Mouse (Mus musculus) stomach, embryonic 15.5 days (tissue): Measurements from ENCODE around the gene Celf1. TPM values are rescaled to one million over a fixed set of nuclear protein-coding genes. Genes with fewer than 3 reads are reported as not detected.
A peak's percentile ranks its signal among the peaks of the same experiment; 100 is the strongest.
"Not testable (repeated sequence)": the region's sequence is repeated elsewhere in the genome, so short reads cannot be mapped to it uniquely, and the experiment has no call there.

Source experiments
- ATAC-seq: fragments of 200-750 bp; cut with Nextera tagmentation; 2 replicates; pipeline ENCODE4 v1.8.0; 2017; ENCODE audit warnings: low read depth, moderate number of reproducible peaks, moderate TSS enrichment; ENCODE audit not compliant: insufficient read depth, low FRiP score
- H3K27ac ChIP-seq: fragments of 300-500 bp; sonication (generic); 2 replicates; pipeline ENCODE4 v1.5.1; 2015; ENCODE audit warnings: mild to moderate bottlenecking, inconsistent platforms
- H3K27me3 ChIP-seq: fragments of 300-500 bp; sonication (generic); replicated peaks from 2 replicates; pipeline ENCODE4 v1.6.1; 2015; ENCODE audit warnings: inconsistent platforms
- H3K36me3 ChIP-seq: fragments of 300-500 bp; sonication (generic); 2 replicates; pipeline ENCODE4 v1.6.1; 2015; ENCODE audit warnings: inconsistent platforms
- H3K4me1 ChIP-seq: fragments of 300-500 bp; sonication (generic); 2 replicates; pipeline ENCODE4 v1.6.1; 2015; ENCODE audit warnings: inconsistent platforms
- H3K4me2 ChIP-seq: fragments of 300-500 bp; sonication (generic); 2 replicates; pipeline ENCODE4 v1.6.1; 2015; ENCODE audit warnings: mild to moderate bottlenecking, inconsistent platforms
- H3K4me3 ChIP-seq: fragments of 300-500 bp; sonication (generic); replicated peaks from 2 replicates; pipeline ENCODE4 v1.5.1; 2015; ENCODE audit warnings: inconsistent platforms
- H3K9ac ChIP-seq: fragments of 300-500 bp; sonication (generic); 2 replicates; pipeline ENCODE4 v1.6.1; 2015; ENCODE audit warnings: inconsistent platforms
- H3K9me3 ChIP-seq: fragments of 300-500 bp; sonication (generic); 2 replicates; pipeline ENCODE4 v1.6.1; 2016; ENCODE audit warnings: inconsistent platforms
- WGBS: fragments of 180-500 bp; shearing (Covaris S2); methylation state at CpG from one replicate; pipeline ENCODE4 v1.1.7; 2015; 5-methylcytosine and 5-hydroxymethylcytosine counted together
- polyA plus RNA-seq: library from polyadenylated mRNA; unstranded; fragments of >200 nt; fragmentation: Nextera tagmentation; extraction: Ambion mirVana; gene quantifications from 2 replicates; pipeline ENCODE4 v1.2.1, GENCODE M21; 2015

Celf1 gene
- 77.6 and 83.4 TPM in 2 replicates for polyA plus RNA-seq

DNA sequence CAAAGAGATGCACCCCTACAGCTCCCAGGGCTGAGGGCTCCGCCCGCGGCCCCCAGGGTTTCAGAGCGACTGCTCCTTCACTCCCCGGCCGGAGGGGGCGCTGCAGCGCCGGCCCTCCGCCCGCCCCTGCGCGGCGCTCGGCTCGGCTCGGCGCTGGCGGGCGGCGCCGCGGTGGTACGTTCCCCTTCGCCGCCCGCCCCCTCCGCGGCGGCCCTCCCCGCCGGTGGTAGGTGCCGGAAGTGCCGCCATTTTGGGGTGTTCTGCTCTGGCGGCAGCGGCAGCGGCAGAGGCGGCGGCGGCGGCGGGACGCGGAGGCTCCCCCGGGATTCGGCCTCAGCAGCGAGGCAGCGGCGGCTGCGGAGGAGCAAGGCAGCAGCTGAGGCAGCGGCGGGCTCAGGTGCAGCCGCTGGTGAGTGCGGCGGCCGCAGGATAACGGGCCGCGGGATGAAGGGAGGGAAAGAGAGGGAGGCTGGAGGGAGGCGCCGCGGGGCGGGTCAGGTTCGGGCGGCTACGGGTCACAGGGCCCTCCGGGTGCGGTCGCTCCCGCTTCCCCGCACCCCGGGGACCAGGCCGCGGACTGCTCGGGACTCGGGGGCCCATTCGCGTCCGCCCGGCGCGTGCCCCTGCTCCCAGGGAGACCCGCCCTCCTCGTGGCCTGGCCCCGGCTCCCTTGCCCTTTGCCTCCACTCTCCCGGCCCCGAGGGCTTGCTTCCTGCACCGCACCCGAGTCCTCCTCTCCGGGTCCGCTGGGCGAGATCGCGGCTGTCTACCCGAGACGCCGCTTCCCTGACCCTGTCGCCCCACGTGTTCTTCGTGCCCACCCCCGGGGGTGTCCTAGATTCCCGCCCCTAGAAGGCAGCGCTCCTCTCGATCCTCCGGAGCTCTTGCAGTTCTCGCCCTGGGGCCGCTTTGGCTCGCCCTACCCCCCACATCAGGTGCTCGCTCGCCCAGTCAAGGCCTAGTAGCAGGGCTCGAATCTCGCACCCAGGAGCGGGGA is at the start of gene Celf1:
Gene Celf1, plus strand, starts transcription at position 150 of the 997 bp plus-strand sequence.
- peak; percentile 96 for ATAC-seq
- Histone ChIP-seq H3K4me2 (peak within 1 kb of the TSS; percentile 71), H3K9me3 (no peaks in the 10 kb centered on the region), H3K4me3 (peak within 1 kb of the TSS; percentile 87), H3K27me3 (no peaks in the 10 kb centered on the region), H3K9ac (peak within 1 kb of the TSS; percentile 92), H3K27ac (peak within 1 kb of the TSS; percentile 91), H3K4me1 (peaks cover 14% of the 10 kb centered on the region; the same call in 1 of the 2 replicates), H3K36me3 (no peaks in the 10 kb centered on the region)
- WGBS, result under 1% methylated on average over 85 of the region's 113 CpGs

DNA sequence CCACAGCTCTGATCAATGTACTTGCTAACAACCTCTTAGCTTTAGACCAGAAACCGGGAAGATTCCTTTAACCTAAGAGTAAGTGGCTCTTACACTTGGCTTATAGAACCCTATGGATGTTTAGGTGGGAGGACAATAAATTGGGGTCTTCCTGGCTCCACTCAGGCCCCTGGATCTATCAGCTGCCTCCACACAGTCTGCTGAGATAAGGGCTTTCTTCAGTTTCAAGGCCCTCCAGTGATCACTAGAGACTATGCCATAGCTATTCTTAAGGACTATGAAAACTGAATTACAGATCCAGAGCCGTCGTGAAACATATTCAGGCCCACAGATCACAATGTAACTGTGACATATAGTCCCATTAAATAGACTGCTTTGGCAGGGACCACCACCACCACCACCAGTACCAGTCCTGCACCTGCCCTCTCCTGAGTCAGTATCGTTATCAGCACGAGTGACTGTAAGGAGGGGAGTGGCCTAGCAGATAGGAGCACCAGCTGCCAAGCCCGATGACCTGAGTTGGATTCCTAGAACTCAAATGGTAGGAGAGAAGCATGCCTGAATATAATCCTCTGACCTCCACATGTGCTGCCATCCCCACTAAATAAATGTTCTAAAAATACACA is 46.4 kb upstream of the Celf1 start:
- no peaks in the 10 kb centered on the region for H3K9me3 ChIP-seq
- H3K4me1 ChIP-seq, result peaks cover 11% of the 10 kb centered on the region; the same call in 1 of the 2 replicates
- WGBS, result 73% methylated on average over 6 of the region's 6 CpGs
- no peak overlapping the region for H3K4me2 ChIP-seq
- no peak overlapping the region for H3K9ac ChIP-seq
- no peak overlapping the region for H3K4me3 ChIP-seq
- H3K36me3 ChIP-seq, result peaks cover 29% of the 10 kb centered on the region
- H3K27ac ChIP-seq, result no peak overlapping the region
- H3K27me3 ChIP-seq, result peaks cover 8% of the 10 kb centered on the region
- ATAC-seq, result peak; percentile 68; the same call in 1 of the 2 replicates

DNA sequence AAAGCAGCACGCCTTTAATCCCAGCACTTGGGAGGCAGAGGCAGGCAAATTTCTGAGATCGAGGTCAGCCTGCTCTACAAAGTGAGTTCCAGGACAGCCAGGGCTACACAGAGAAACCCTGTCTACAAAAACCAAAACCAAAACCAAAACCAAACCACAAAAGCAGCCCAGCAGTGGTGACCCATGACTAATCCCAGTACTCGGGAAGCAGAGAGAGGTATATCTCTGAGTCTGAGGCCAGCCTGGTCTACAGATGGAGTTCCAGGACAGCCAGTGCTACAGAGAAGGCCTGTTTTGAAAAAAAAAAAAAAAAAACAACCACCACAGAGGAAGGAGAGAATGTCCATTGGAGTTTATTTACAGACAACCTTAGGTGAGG is 45.9 kb upstream of the Celf1 start:
- not testable (repeated sequence) for H3K27ac ChIP-seq, H3K9ac ChIP-seq, H3K4me1 ChIP-seq, H3K27me3 ChIP-seq, ATAC-seq, H3K4me3 ChIP-seq, H3K4me2 ChIP-seq, H3K9me3 ChIP-seq
- WGBS, result 87% methylated on average over 3 of the region's 3 CpGs
- H3K36me3 ChIP-seq, result peaks cover 29% of the 10 kb centered on the region

DNA sequence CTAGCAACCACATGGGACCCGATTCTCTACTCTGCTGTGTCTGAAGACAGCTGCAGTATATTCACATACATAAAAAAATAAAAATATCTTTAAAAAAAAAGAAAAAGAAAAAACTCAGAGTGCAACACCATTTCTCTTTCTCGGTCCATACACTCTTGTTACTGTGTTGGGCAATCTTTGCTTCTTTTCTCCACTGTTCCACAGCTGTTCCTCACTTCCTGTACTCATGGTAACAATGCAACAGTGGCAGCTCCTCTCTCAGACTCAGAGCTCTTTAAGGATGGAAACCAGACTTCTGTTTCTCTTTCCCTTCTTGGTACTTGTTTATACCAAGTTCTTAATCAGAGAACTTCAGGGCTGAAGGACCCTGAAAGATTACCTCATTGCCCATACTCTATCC is 36.8 kb upstream of the Celf1 start:
- WGBS, result 66% methylated on average over 2 of the region's 2 CpGs
- peak overlapping the region; percentile 88; the same call in 1 of the 2 replicates for H3K9ac ChIP-seq
- no peaks in the 10 kb centered on the region for H3K9me3 ChIP-seq
- no peaks in the 10 kb centered on the region for H3K27me3 ChIP-seq
- no peak overlapping the region for H3K27ac ChIP-seq
- no peak for ATAC-seq
- peak overlapping the region; percentile 97 for H3K4me3 ChIP-seq
- peaks cover 10% of the 10 kb centered on the region for H3K36me3 ChIP-seq
- H3K4me1 ChIP-seq, result peaks cover 15% of the 10 kb centered on the region; the same call in 1 of the 2 replicates
- H3K4me2 ChIP-seq, result peak overlapping the region; percentile 63

DNA sequence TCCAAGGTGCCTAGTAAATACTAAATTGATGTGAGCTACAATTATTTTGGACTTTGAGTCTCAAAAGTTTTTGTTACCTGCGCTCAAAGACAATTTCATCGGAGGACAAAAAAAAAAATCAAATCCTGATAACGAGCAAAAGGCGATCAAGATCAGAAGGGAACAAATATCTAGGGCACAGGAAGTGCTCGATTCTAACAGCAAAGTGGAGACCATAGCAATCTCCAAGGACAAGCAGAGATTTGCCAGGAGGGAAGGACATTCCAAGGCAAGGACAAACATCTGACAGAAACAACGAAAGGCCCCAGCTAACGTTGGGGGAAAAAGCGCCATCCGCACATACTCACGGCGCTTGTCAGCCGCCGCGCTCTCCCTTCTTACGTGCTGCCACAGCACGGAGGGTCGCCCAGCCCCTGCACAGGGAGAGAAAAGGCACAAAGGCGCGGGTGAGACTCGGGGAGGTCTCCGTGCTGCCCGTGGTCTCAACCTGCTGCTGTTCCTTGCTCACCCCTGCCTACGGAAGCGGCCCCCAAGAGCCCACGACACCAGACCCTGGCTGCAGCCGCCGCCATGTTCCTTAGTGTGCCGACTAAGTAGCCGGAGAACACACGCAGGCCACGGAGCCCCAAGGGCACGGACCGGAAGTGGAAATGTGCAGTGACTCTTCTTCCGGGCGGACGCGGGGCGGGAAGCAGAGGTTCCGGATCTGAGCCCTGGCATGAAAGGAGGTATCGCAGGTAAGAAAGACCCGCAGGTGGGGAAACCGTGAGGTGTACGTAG is 35.9 kb upstream of the Celf1 start, which contains the start of the genes Kbtbd4 and Ndufs3:
Gene Kbtbd4, plus strand, starts transcription at position 665 of the 780 bp plus-strand sequence.
Gene Ndufs3, minus strand, starts transcription at position 752 of the 780 bp plus-strand sequence.
- H3K36me3 ChIP-seq, result peaks cover 17% of the 10 kb centered on the region
- under 1% methylated on average over 43 of the region's 43 CpGs for WGBS

DNA sequence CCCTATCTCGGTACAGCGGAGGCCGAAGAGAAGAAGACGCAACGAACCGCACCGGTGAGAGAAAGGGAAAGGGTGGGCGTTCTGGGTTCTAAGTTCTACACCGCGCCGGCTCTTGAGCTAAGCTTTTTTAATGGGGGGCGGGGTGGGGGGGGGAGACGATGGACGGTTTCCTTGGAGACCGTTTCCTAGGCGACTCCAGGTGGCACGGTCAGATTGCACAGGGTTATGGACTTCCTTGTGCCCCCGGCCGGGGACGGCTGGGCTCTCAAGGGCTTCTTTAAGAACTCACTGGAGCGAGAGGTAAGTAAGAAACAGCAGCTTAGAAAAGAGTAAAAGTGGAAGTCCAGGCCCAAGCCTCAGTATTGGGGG is 35.3 kb upstream of the Celf1 start:
- H3K36me3 ChIP-seq, result peaks cover 23% of the 10 kb centered on the region
- H3K4me2 ChIP-seq, result peak overlapping the region; percentile 63
- WGBS, result under 1% methylated on average over 21 of the region's 21 CpGs
- peak overlapping the region; percentile 88 for H3K9ac ChIP-seq
- no peaks in the 10 kb centered on the region for H3K9me3 ChIP-seq
- peak overlapping the region; percentile 94 for H3K27ac ChIP-seq
- no peaks in the 10 kb centered on the region for H3K27me3 ChIP-seq
- peaks cover 15% of the 10 kb centered on the region; the same call in 1 of the 2 replicates for H3K4me1 ChIP-seq
- ATAC-seq, result peak; percentile 51; the same call in 1 of the 2 replicates
- H3K4me3 ChIP-seq, result peak overlapping the region; percentile 97

More for the DNA sequence above, 35.9 kb upstream of the Celf1 start, which contains the start of the genes Kbtbd4 and Ndufs3:
- Histone ChIP-seq H3K9ac (peak within 1 kb of the TSS; percentile 88), H3K4me2 (peak within 1 kb of the TSS; percentile 63), H3K4me3 (peak within 1 kb of the TSS; percentile 97), H3K9me3 (no peaks in the 10 kb centered on the region), H3K27ac (peak within 1 kb of the TSS; percentile 94), H3K4me1 (peaks cover 15% of the 10 kb centered on the region; the same call in 1 of the 2 replicates), H3K27me3 (no peaks in the 10 kb centered on the region)
- ATAC-seq, result peak; percentile 93

DNA sequence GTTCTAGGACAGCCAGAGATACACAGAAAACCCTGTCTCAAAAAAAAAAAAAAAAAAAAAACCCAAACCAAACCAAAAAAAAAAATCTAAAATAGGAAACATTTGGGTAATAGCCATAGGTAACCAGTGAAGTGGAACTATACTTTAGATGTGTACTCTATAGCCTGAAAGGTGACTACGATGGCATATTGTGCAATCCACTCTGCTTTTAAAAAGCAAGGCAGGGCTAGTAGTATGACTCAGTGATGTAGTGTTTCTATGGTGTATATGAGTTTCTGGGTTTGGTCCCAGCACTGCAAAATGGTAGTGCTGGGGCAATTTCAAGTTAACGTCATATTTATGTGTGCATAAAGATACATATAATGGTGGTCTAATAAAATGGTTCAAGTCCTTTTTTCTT is 33.5 kb upstream of the Celf1 start:
- Histone ChIP-seq H3K9ac (no peak overlapping the region), H3K4me1 (peaks cover 15% of the 10 kb centered on the region; the same call in 1 of the 2 replicates), H3K9me3 (no peaks in the 10 kb centered on the region), H3K27me3 (no peaks in the 10 kb centered on the region), H3K4me2 (no peak overlapping the region), H3K4me3 (no peak overlapping the region), H3K27ac (no peak overlapping the region), H3K36me3 (peaks cover 32% of the 10 kb centered on the region)
- WGBS, result 89% methylated on average over 2 of the region's 2 CpGs
- ATAC-seq, result no peak

DNA sequence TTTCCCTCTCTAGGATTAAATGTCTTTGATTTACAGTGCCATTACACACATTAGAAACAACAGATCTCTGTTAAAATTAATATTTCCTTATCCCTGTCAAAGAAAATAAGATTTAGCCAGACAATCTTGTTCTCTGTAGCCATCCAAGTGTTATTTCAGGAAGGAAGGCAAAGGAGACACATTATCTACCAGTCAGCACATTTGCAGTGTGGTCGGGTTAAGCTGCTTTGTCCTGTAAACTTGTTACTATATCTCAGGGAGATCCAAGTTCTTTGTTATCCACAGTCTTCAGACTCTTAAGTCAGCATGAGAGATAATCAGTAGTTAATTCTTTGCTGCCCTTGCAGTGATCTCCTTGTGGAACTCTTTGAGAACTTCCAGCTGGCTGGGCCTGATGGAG is 29.3 kb upstream of the Celf1 start:
- Histone ChIP-seq H3K4me3 (no peak overlapping the region), H3K4me1 (peaks cover 4% of the 10 kb centered on the region; the same call in 1 of the 2 replicates), H3K9ac (no peak overlapping the region), H3K9me3 (no peaks in the 10 kb centered on the region), H3K4me2 (no peak overlapping the region), H3K27ac (no peak overlapping the region), H3K27me3 (no peaks in the 10 kb centered on the region), H3K36me3 (peaks cover 40% of the 10 kb centered on the region)
- no peak for ATAC-seq
- 60% methylated on average over 1 of the region's 1 CpGs for WGBS

DNA sequence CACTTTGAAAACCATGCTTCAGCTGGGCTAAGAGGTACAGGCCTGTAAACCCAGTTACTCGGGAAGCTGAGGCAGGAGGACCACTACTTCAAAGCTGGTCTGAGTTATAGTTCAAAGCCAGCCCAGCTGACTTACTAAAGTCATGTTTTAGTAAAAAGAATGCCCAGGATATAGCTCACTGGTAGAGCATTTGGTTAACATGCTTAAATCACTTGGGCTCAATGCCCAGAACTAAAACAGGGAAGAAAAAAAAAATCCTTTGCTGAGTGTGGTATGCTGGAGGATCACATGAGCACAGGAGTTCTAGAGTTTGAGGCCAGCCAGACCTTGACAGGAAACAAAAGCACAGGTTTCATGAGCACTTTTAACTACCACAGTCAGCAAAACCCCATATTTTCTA is 28.5 kb upstream of the Celf1 start:
- no peak overlapping the region for H3K9ac ChIP-seq
- no peak overlapping the region for H3K4me3 ChIP-seq
- H3K27ac ChIP-seq, result no peak overlapping the region
- H3K27me3 ChIP-seq, result no peaks in the 10 kb centered on the region
- 77% methylated on average over 1 of the region's 1 CpGs for WGBS
- ATAC-seq, result no peak
- H3K4me1 ChIP-seq, result peaks cover 10% of the 10 kb centered on the region
- no peak overlapping the region for H3K4me2 ChIP-seq
- no peaks in the 10 kb centered on the region for H3K9me3 ChIP-seq
- peaks cover 36% of the 10 kb centered on the region for H3K36me3 ChIP-seq

DNA sequence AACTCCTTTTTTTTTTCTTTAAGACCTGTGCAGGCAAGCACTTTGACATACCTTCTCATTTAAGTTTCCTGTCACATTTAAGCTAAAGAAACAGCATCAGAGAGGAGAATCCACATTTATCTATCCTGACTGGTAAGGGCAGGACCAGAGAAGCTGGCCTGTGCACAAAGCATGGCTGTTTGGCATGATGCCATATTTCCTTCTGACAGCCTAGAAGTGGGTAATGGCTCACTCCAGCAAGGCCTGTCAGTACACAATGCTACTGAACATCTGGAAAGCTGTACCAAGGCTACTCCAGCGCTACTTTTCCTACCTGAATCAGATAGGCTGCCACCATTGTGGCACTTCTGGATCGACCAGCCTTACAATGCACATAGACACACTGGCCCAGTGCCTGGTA is 26.5 kb upstream of the Celf1 start:
- H3K9me3 ChIP-seq, result no peaks in the 10 kb centered on the region
- H3K36me3 ChIP-seq, result peaks cover 35% of the 10 kb centered on the region
- H3K4me1 ChIP-seq, result peaks cover 10% of the 10 kb centered on the region
- no peak overlapping the region for H3K27ac ChIP-seq
- WGBS, result 64% methylated on average over 2 of the region's 2 CpGs
- ATAC-seq, result no peak
- no peak overlapping the region for H3K9ac ChIP-seq
- no peak overlapping the region for H3K4me3 ChIP-seq
- no peaks in the 10 kb centered on the region for H3K27me3 ChIP-seq
- H3K4me2 ChIP-seq, result no peak overlapping the region

DNA sequence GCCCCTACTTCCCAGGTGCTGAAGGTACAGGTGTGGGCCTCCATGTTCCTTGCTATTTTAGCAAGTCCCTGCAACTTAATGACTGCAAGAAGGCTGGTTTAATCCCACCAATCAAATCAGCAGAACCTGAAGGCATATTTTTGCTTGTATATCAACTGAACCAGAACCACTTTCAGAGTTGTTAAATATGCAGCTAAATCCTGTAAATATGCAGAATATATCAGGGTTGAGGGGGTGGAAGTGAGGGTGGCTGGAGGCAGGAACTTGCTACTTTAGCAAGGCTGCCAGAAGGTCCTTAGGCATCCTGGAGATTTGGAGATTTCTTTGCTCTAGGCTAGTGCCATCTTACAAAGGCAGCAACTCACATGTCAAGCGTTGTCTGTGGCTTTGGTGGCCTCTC is 24.7 kb upstream of the Celf1 start:
- no peak for ATAC-seq
- Histone ChIP-seq H3K27ac (no peak overlapping the region), H3K9me3 (no peaks in the 10 kb centered on the region), H3K27me3 (no peaks in the 10 kb centered on the region), H3K36me3 (peaks cover 19% of the 10 kb centered on the region; the same call in 1 of the 2 replicates), H3K4me2 (peak overlapping the region; percentile 83; the same call in 1 of the 2 replicates), H3K4me3 (0 out of 2 replicates have a peak overlapping the region, but pooled peaks have one; percentile 60), H3K4me1 (peaks cover 10% of the 10 kb centered on the region), H3K9ac (0 out of 2 replicates have a peak overlapping the region, but pooled peaks have one; percentile 12)
- 68% methylated on average over 1 of the region's 1 CpGs for WGBS
